Mouse (Mus musculus): ENCODE results near the gene Nadsyn1.

The Nadsyn1 gene

DNA sequence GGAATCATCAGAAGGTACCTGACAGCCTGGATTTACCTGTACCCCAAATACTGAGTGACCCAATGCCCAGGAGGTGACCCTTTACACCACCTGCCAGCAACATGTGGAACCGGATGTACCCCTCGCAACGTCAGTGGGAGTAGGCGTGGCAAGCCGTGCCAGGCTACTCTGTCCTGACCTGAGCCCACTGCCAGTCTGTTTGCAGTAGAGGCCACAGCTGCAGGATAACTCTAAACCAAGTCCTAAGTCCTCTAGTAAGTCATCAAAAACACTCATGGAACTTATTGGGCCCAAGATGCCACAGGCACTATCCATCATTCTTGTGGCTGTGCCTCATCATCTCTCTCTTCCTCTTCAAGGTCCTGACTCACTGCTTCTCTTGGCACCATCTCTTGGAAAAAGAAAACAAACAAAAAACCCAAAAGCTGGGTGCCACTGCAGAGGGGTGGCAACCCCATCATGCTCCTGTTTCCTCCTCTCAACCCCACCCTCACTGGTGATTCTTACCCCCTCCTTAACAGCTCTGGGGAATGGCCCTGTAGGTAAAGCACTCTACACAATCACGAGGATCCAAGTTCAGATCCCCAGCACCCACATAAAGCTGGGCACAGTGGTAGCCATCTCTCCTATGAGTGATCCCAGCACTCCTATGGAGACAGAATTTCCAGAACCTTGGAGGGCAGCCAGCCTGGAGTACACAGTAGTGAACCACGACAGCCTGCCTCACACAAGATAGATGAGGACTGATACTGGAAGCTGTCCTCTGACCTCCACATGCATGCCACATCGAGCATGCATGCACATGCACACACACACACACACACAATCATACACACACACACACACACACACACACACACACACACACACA is 21.2 kb downstream of the Nadsyn1 start:
- no peak for DNase-seq

DNA sequence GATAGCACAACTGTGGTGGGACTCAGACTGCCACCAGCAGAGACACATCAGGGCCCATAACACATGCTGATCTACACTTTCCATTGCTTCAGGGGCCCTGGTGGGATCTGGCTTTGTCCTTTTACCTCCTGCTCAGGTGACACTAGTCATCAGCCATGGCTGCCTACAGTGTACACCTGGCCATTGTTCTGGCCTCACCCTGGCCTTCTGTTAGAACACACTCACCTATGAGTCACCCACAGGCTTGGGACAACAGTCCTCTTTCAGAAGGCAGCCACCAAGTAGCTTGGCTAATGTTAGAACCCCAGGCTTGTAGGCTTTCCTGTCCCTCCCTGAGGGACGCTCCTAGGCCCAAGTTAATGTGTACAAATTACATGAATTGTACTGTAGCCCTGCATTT is 21.9 kb downstream of the Nadsyn1 start:
- DNase-seq: no peak

DNA sequence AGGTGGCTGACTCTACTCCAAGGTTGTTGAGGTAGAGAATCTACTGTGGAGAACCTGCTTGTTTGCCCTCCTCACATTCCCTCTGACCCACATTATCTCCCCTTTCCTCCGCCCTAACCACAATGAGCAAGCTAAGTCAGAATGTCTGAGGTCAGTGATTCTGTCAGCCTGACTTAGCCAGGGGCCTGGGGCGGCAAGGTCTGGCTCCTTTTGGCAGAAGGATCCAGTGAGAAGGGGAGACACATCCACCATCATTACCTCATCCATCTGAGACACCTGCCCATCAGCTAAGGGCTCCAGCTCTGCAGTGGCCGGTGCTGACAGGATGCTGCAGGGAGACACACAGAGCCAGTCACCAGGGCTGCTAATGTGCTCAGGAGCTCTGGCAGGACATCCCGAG is 23.9 kb downstream of the Nadsyn1 start:
- DNase-seq: no peak

DNA sequence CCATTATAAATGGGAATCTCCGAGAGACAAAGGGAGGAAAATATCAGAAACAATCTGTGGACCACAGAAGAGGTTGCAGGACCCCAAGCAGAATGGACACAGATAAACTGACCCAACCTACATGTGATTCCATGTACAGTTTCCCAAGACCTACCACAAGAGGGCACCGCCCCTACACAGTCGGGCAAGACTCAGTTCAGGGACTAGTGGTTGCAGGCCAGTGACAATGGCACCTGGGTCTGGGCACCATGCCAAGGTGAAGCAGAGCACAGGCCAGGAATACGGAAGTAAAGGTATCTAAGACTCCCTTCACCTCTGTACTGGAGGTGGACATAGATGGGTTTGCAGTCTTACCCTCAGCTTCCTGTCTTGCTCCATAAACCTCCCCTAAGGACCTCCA is 29.5 kb downstream of the Nadsyn1 start:
- peak; percentile 54 to 61 for DNase-seq

DNA sequence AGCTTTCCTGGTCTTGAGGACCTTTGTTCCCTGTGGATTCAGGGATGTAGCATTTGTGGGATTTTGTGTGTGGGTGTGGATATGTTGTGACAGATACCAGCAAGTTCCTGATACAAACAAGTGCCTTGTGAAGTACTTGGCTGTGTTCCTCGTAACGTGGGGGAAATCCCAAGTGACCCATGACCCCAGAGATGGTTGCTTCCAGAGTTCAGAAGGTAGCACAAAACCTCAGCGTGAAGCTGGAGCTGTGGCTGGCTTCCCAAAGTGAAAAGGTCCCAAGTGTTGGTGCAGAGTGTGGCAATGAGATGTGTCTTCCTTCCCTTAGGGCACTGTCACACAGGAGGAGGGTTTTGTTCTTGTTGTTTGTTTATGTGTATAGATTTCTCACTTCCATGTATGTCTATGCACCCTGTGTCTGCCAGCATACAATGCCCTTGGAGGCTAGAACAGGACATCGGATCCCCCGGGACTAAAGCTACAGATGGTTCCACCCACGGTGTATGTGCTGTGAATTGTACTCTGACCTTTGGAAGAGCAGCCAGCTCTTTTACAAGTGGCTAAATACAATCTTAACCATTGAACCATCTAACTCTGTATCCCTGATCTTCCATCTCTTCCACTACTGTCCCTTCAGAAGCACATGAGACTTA is 30.2 kb downstream of the Nadsyn1 start:
- DNase-seq: no peak

DNA sequence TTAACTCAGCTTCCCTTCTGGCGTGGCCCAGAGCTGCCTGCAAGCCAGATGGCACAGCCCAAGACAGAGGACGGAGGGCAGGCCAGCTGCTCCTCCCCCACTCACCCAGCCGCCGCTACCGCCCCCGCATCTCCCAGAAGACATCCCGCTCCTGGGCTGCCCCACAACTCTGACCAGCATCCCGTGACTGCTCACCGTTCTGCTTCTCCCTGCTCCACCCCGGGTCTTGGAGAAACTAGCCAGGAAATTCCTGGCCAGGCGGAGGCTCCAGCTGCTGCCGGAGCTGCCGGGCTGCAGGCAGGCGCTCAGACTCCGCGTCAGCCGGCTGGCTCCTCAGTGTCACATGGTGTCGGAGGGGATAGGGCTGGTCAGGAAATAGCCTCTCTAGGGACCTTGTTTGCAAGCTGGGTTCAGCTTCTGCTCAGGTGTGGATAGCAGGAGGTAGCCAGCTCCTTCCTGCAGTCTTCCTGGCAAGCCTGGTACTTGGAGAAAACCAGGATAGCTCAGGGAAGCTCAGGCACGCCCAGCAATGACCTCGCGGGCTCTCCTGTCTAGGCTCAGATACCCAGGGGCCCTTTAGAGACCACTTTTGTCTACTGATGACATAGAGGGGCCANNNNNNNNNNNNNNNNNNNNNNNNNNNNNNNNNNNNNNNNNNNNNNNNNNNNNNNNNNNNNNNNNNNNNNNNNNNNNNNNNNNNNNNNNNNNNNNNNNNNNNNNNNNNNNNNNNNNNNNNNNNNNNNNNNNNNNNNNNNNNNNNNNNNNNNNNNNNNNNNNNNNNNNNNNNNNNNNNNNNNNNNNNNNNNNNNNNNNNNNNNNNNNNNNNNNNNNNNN is 38.4 kb downstream of the Nadsyn1 start, which contains the start of gene Mrgpre:
Mrgpre (minus strand) TSS at position 505 of the 834 bp plus-strand sequence.
- peak; percentile 70 to 77 for DNase-seq

DNA sequence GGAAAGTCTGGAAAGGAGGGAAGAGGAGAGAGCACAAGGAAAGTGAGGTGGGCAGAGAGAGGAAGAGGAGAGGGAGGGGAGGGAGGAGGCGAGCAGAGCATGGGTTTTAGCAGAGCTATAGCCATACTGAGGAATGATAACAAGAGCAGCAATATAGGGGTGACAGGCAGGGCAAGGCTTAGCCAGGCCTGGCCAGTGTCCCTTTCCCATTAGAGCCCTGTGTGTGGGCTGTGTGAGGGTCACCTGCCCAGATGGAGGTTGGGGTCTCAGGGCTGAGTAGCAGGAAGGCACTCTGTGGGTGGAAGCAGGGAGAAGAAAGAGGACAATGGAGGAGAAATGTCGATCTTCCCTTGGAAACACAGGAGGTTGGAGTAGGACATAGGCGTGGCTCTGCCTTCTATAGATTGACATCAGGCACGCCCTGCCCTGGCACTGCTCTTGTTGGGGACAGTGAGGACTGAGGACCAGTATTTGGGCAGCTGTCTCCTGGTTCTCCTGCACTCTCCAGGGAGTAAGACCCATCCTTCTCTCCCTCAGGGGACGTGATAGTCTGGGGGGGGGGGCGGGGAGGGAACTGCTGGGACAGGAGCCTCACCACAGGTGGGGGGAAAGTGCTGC is 39.2 kb downstream of the Nadsyn1 start:
- peak in 1 of 2 experiments; percentile 24 for DNase-seq

DNA sequence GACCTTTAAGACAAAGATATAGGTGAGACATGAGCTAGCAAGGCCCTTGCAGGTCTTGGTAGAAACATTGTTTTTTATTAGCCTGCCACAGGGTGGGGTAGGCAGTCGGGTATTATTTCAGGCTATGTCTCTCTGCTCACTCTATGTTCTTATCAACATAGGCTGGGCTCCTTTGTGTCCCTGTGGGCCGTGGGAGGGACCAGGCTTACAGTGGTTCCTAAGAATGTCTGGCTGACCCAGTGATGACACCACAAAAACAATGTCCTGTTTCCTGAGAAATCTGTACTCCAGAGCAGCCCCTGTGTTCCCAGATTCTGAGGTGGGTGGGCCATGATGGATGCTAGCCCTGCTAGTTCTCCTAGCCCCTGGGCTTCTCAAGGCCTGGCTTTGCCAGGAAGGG is 45.3 kb downstream of the Nadsyn1 start:
- DNase-seq: no peak

DNA sequence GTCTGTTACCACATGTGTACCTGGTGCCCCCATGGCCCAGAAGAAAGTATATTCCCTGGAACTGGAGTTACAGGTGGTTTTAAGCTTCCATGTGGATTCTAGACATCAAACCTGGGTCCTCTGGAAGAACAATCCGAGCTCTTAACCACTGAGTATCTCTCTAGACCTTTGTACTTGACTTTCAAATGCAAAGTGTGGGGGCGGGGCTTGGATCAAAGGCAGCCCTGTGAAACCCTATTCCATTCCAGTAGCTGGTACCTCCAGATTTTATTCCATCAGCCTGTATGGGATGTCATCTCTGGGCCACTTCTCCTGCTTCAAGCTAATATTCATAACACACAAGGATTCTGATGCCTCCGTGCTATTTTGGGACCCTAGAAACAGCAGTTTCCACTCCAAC is 46.5 kb downstream of the Nadsyn1 start:
- no peak for DNase-seq

DNA sequence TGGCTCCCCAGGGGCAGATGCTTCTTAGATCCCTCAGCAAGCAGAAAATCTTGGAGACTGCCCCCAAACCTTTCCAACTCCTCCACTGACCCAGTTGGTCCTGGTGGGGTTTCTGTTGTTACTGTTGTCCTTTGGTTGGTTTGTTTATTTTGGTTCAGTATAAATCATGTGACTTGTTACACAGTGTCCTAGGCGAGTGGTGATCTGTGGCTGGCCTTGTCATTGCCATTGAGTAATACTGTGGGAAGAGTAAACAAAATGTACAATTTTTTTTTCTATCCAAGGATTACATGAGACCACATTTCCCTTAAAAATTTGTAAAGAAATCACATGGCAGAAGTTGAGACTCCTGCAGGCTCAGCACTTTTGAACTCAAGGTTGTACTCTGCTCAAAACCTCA is 53.2 kb downstream of the Nadsyn1 start:
- DNase-seq: no peak

DNA sequence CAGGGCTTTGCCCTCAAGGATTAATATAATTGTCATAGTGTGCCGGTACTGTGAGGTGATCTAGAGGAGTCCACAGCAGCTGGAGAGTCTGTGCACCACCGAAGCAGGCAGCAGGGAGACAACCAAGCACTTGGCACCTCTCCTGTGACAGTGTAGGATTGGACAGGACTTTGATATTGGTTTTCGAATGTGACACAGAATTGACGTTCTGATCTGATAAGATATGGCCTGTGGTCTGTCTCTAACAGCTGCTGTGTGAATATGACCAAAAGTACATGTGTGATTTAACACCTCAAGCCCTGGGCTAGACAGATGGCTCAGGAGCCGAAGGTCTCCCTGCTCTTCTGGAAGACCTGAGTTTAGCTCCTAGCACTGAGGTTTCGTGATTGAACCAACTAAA is 54.4 kb downstream of the Nadsyn1 start:
- DNase-seq: no peak

DNA sequence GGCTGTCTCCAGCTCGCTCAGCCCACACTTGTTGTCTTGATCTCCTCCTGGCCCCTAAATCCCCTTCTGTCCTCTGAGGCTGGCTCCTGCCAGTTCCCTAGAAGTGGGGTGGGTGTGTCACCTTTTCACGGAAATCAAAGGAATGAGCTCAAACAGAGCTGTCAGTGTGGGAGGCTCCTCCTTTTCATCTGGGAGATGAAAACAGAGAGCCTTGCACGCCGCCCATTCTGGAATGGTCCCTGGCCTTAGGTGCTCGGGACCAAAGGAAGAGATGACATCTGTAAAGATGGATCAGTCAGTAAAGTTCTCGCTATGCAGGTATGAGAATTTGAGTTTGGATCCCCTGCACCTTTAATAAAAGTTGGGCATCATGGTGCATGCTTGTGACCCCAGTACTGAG is 55.8 kb downstream of the Nadsyn1 start, which contains the start of gene Mrgprg:
Mrgprg (minus strand) TSS at position 101 of the 400 bp plus-strand sequence.
- no peak for DNase-seq

DNA sequence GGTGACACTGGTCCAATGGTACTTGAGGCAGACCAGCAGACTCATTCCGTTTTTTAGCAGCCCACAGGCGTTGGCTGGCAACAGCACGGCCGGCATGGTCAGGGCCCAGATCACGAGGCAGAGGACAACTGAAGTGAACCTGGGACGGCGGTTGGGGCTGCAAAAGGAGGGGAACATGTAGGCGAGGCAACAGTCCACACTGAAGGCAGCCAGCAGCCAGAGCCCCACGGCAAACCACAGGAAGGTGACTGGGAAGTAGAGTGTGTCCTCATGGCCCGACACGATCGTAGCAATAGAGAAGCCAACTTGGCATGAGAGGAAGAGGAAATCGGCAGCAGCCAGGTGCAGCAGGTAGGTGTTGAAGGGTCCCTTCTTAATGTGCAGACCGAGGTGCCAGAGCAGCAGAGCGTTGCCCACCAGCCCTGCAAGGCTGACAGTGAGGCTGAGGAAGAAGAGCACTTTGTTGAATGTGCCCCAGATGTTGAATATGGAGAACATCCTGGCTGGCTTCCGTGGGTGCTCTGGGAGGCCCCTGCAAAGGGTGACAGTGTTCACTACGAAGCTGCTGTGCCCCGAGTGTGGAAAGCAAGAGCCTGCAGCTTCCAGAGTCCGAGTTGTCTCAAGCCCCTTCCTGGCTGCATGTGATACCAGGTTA is 57.6 kb downstream of the Nadsyn1 start:
- peak; percentile 38 to 58 for DNase-seq

DNA sequence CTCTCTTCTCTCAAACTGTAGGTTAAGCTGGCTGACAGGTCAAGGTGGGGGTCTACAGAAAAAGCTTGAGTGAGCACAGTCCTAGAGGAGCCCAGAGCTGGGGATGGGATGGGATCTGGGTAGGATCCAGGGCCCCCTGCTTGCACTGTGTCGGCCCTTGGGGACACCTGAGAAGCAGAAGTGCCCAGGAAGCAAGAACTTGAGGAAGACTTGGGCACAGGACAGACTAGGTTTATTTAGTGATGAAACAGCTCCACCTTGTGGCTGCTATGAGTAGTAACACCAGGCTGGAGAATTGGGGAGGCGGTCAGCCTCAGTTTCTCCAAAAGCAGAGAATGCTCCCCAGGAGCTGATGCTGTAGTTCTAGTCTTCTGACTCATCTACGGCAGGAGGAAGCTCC is 58.9 kb downstream of the Nadsyn1 start:
- DNase-seq: no peak

DNA sequence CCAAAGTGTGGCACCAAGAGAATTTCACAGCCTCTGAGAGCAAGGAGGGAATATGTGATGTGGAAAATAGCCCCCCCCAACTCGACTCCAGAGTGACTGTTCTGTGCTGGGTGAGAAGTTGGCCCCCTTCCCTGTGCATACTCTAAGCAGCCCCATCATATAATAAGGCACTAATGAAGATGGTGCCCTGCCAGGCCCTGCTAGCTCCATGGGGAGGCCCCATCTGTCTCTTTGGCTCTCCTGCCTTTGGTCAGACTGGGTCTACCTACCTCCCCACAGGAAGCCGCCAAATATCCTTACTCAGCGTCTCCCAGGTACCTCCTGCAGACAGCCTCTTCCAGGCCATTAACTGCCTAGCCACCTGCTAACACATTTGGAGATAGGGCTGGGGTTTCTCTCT is 63.7 kb downstream of the Nadsyn1 start:
- no peak for DNase-seq

DNA sequence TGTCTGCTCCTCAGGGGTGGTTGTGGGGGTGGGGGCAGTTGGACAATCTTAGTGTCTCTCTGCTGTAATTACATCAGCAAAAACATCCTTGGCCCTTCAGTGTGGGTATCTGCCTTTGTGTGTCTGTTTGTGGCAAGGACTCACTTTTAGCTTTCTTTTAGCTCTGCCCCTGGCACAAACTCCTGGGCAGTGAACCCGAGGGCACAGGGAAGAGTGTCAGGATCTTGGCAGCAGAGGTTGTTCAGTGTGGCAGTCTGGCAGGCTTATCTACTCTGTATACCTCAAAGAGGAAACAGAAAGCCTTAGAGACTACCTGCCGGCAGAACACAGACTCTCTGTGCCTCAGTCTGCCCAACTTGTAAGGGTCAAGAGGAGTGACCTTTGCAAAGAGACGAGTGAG is 65.0 kb downstream of the Nadsyn1 start:
- no peak for DNase-seq

DNA sequence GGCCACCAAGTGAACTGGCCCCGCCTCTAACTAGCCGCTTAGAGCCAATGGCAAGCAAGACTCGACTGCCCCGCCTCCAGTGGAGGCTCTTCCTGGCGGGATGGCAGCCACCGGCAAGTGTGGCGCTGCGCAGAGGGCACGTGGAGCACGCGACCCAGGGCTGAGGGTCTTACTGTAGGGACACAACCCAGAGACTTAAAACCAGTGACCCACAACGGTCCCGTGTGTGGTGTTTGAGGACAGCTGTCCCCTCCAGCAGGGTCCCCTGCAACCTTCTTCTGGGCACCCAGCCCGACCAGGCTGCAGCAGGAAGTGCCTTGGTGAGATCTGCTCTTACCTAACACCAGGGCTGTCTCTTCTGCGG is 65.6 kb downstream of the Nadsyn1 start:
- DNase-seq: peak; percentile 86 to 90

DNA sequence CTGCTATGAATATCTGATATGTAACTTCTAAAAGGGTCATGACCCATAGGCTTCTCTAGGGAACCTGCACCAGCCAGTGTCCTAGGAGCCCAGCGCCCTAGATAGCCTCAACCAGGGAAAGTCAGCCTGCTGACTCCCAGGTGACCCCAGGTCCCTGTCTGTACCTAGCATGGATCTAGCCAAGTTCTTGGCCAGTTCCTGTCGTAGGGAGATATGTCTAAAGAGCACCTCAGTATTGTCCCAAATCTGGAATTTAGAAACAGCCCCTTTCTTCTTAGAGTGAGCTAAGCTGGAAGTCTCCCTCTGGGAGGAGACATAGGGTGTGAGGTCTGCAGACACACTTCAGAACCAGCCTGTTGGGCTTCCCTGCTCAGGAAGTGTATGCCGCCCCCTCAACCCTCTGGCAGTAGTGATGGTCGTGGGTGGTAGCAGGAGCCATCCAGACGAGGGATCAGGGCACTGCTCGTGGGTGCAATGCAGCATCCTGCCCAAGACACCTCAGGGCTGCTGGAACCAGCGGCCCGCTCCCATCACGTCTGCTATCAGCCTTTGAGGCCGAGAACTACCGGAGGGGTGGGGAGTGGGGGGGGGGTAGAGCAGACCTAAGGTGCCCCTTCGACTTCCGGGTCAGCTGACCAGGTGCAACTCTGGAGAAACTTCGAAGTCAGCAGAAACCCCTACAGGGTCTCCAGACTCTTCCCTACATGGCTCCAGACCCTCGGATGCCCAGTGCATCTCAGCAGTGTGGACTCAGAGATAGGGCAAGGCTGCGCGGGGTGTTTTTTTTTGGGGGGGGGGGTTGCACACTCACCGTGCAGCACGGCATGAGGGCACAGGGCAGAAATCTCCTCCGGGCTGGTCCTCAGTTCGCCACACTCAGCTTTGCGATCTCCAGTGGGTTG is 66.3 kb downstream of the Nadsyn1 start, which contains the start of gene Osbpl5:
Osbpl5 (minus strand) TSS at position 861 of the 902 bp plus-strand sequence.
- DNase-seq: peak; percentile 16 to 37

DNA sequence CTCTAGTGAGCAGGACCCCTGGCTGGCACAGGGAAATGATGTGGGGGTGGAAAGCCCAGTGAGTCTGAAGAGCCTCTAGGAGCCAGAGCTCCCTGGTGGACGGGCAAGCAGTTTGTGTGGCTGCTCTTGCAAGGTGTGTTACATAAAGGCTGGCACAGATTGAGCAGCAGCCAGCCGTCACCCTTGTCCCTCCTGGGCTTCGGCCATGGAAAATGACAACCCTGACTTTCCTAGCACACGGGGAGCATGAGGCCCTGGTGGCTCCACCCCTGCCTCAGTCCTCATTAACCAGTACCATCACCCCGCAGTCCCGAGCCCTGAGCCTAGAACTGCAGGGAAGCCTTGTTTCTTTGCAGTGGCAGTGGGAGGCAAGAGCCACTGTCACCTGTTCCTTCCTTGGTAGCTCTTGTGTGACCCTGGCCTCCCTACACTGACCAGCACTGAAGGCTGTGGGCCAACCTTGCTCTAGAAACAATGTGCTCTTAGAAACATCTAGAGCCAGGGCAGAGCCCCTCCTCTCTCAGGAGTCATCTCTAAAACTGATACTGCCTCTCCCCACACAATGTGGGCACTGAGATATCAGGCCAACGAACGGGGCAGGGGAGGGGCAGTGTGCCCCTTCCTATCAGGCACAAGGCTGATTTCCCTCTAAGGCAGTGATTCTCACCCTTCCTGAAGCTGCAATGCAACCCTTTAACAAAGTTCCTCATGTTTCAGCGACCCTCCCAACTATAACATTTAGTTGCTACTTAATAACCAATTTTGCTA is 67.1 kb downstream of the Nadsyn1 start:
- DNase-seq: no peak

DNA sequence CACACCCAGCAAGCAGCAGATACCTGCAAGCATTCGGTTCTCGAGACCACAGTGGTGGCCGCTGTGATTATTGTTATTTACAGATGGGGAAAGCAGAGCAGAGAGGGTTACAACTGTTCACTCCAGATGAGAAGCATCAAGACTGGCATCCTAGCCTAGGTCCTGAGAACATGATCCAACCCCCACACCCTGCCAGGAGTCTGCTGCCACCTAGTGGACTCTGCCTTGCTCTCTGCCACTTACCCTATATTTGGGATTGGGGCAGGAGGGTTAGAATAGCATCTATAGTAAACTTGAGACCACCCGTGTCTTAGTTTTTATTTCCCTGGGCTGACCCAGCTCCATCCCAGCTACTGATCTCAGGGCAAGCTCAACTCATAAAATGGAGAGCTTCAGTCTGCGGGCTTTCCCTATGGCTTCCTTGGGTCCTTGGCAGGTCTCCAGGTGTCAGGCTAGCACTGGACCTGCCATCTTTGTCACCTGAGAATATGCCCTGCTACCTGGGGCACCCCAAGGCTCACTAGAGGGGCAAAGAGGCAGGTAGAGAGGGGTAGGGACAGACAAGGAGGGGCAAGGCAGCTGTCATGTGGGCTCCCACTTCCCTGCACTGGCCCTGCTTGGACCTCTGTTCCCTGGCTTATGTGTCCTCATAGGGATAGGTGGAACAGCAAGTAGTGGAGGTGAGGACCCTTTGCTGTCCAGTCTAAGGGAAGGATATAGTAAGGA is 68.5 kb downstream of the Nadsyn1 start:
- DNase-seq: peak; percentile 63 to 65

Measured in thymus, postnatal 36 days (tissue).